Comparison of ENCODE assay signal across 24 mouse cellular contexts in the genomic region with DNA sequence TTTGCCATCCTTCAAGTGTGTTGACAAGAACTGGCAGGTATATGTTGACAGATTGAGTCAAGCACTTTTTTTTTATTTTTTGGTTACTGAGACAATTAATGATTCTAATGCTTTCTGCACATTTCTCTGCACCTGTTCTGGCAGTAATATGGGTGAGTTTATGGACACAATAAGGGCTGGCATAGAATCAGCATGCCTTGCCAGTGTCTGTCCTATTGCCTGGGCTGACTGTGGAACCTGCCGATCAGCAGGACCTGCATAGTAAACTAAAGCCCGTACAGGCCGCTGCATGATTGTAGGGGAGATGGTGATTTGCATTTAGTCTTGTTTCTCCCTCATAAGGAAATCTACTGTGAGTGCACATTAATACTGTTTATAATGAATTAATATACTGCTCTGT.
A peak's percentile ranks its signal among the peaks of the same experiment; 100 is the strongest.
DNase-seq lines count a peak whose midpoint lies in the region; ATAC-seq lines count a peak whose summit lies in the region.
"Had no signal": no experiment of that assay in that cellular context is flagged by ENCODE, and none has a peak within 500 bp of the region (broad histone marks: within the 10 kb centered on the region; RNA-seq: fewer than 3 reads in every experiment).

No protein-coding gene starts in this region.

- no peaks in the 10 kb centered on the region for H3K27me3 ChIP-seq in heart, embryonic 15.5 days
- H3K27me3 ChIP-seq: forebrain, embryonic 15.5 days; hindbrain, embryonic 12.5 days; kidney, embryonic 15.5 days; limb, embryonic 12.5 days; neural tube, embryonic 13.5 days had no signal

- H3K9me3 ChIP-seq in heart, embryonic 15.5 days (replicated peaks): no peaks in the 10 kb centered on the region
- H3K9me3 ChIP-seq: forebrain, embryonic 15.5 days; hindbrain, embryonic 12.5 days; kidney, embryonic 15.5 days; limb, embryonic 12.5 days; midbrain, embryonic 10.5 days; neural tube, embryonic 13.5 days had no signal

- peak overlapping the region; percentile 70 for H3K27ac ChIP-seq in heart, embryonic 15.5 days
- H3K27ac ChIP-seq: forebrain, embryonic 15.5 days; hindbrain, embryonic 12.5 days; limb, embryonic 12.5 days; midbrain, embryonic 10.5 days; neural tube, embryonic 13.5 days had no signal

- H3K36me3 ChIP-seq in heart, embryonic 15.5 days: no peaks in the 10 kb centered on the region
- H3K36me3 ChIP-seq: forebrain, embryonic 15.5 days; hindbrain, embryonic 12.5 days; kidney, embryonic 15.5 days; limb, embryonic 12.5 days; midbrain, embryonic 10.5 days; neural tube, embryonic 13.5 days had no signal

- peaks cover 22% of the 10 kb centered on the region for H3K4me1 ChIP-seq in heart, embryonic 15.5 days (replicated peaks)
- H3K4me1 ChIP-seq: forebrain, embryonic 15.5 days; hindbrain, embryonic 12.5 days; limb, embryonic 12.5 days; midbrain, embryonic 10.5 days; neural tube, embryonic 13.5 days had no signal

- peak; percentile 80; the same call in 1 of the 2 replicates for ATAC-seq in cerebellum, adult (ENCODE audit: insufficient number of reproducible peaks, low FRiP score, low TSS enrichment)
- no peak for ATAC-seq in heart, embryonic 15.5 days (replicated peaks; ENCODE audit: insufficient number of reproducible peaks, insufficient read depth, low FRiP score, low read depth)
- ATAC-seq: forebrain, embryonic 15.5 days; intestine, postnatal 0 days; liver, postnatal 0 days; lung, postnatal 0 days; midbrain, embryonic 16.5 days had no signal

- H3K9ac ChIP-seq in heart, embryonic 15.5 days: no peak overlapping the region
- H3K9ac ChIP-seq: forebrain, embryonic 15.5 days; hindbrain, embryonic 12.5 days; kidney, embryonic 15.5 days; limb, embryonic 12.5 days; liver, postnatal 0 days; neural tube, embryonic 13.5 days had no signal

- no peak for DNase-seq in cerebellum, postnatal 4 days (ENCODE audit: low spot score in 2 of 2)
- DNase-seq in heart, adult 18-20 months: no peak
- peak; percentile 22 for DNase-seq in cerebellum, adult 8-10 months
- peak; percentile 13 to 44 for DNase-seq in cerebellum, postnatal 36 days
- no peak for DNase-seq in retina, postnatal 1 day
- DNase-seq in adrenal gland, adult 2 months: no peak
- DNase-seq: adrenal gland, postnatal 25 days; gastrocnemius, postnatal 14 days; kidney, postnatal 4 days; liver, postnatal 0 days; right cerebral cortex, adult 18-20 months had no signal

- 89% methylated on average over 3 of the region's 3 CpGs for WGBS in heart, embryonic 15.5 days

- H3K4me3 ChIP-seq in heart, embryonic 15.5 days: no peak overlapping the region
- H3K4me3 ChIP-seq: forebrain, embryonic 15.5 days; hindbrain, embryonic 12.5 days; kidney, embryonic 15.5 days; limb, embryonic 12.5 days; midbrain, embryonic 10.5 days; myocyte; neural tube, embryonic 13.5 days had no signal

- H3K4me2 ChIP-seq in heart, embryonic 15.5 days: no peak overlapping the region
- H3K4me2 ChIP-seq: forebrain, embryonic 15.5 days; hindbrain, embryonic 12.5 days; kidney, embryonic 15.5 days; limb, embryonic 12.5 days; liver, embryonic 11.5 days; neural tube, embryonic 13.5 days had no signal

Comparison
In these comparisons a context has a peak if more than half of its experiments do, and no peak if none do; other contexts are left out.
1. DNase-seq: peak in cerebellum, adult 8-10 months (single experiment) and cerebellum, postnatal 36 days (2 of 2); none in cerebellum, postnatal 4 days (0 of 2), heart, adult 18-20 months (0 of 2), retina, postnatal 1 day (single experiment) and adrenal gland, adult 2 months (single experiment).